Mouse (Mus musculus) Patski (cell line): Measurements from ENCODE around the gene Zmiz1. TPM values are rescaled to one million over a fixed set of nuclear protein-coding genes. Genes with fewer than 3 reads are reported as not detected.

Experiments
- ATAC-seq: fragments of 100-300 bp; one replicate; pipeline ENCODE4 v1.8.0; 2021
- CTCF ChIA-PET: fragments of 350-600 bp; sonication (Branson Sonifier 250); formaldehyde crosslinking; loops from one replicate; lab custom pipeline; 2022; ENCODE audit warnings: inconsistent platforms; lab: Charles Lee
- POLR2A ChIA-PET: fragments of 350-600 bp; sonication (Branson Sonifier 250); formaldehyde crosslinking; loops from one replicate; lab custom pipeline; 2022; ENCODE audit warnings: antibody characterized with exemption, inconsistent platforms; lab: Charles Lee
- DNase-seq: peaks from one replicate; pipeline ENCODE4 v3.0.0-alpha.2; 2011; ENCODE audit warnings: low read depth, low spot score
- H3K27me3 ChIP-seq: fragments of 371-371 bp; one replicate; pipeline ENCODE4 v1.5.1; 2021
- CTCF ChIP-seq: fragments of 100-300 bp; IDR thresholded peaks from one replicate; pipeline ENCODE4 v1.5.1; 2021
- in situ Hi-C: fragments of 300-500 bp; cut with MboI; formaldehyde crosslinking; loops from 3 replicates; pipeline ENCODE4 v1.11.1; 2018; ENCODE audit warnings: low pct_unique_long_range_greater_than_20kb, mixed read lengths
- polyA plus RNA-seq: library from polyadenylated mRNA; unstranded; gene quantifications from one replicate; pipeline ENCODE4 v1.2.3, GENCODE M21; 2021

Zmiz1 gene
- polyA plus RNA-seq, 1 experiment from 2014 or later: 55.2 TPM

GRCm38 (mm10) chr14:25498367-25498766, 39.4 kb downstream of the Zmiz1 start:
- POLR2A ChIA-PET: interaction anchor here (1.2 kb wide), 1 partner anchor 38 kb away, joined by 6 read pairs; no protein-coding TSS in a partner anchor
- no peaks in the 10 kb centered on the region for H3K27me3 ChIP-seq
- in situ Hi-C loops: no loop called here
- no peak for ATAC-seq
- no peak for DNase-seq
- CTCF ChIA-PET: interaction anchor here (0.8 to 1.3 kb wide), 2 partner anchors 25 to 37 kb away, joined by 3 read pairs; no protein-coding TSS in a partner anchor
- no peak for TF ChIP-seq CTCF

GRCm38 (mm10) chr14:25499526-25499925, 40.5 kb downstream of the Zmiz1 start:
- POLR2A ChIA-PET: interaction anchor here (0.7 to 0.9 kb wide), 2 partner anchors 9 to 36 kb away, joined by 3 to 4 read pairs; no protein-coding TSS in a partner anchor
- CTCF ChIA-PET: interaction anchor here (0.8 to 1.3 kb wide), 3 partner anchors 16 to 66 kb away, joined by 3 to 4 read pairs (median 3); no protein-coding TSS in a partner anchor
- H3K27me3 ChIP-seq: no peaks in the 10 kb centered on the region
- TF ChIP-seq CTCF: no peak
- DNase-seq (no peak), ATAC-seq (no peak)
- in situ Hi-C loops: no loop called here

- no peak for TF ChIP-seq CTCF
- CTCF ChIA-PET: no interaction called here
- DNase-seq: no peak
- POLR2A ChIA-PET: interaction anchor here (0.6 kb wide), 1 partner anchor 29 kb away, joined by 5 read pairs; no protein-coding TSS in a partner anchor
- no peaks in the 10 kb centered on the region for H3K27me3 ChIP-seq
- no peak for ATAC-seq
- in situ Hi-C loops: no loop called here
Measured at GRCm38 (mm10) chr14:25500511-25501120, 41.6 kb downstream of the Zmiz1 start.

- ChIA-PET CTCF (interaction anchor here (1.1 kb wide), 1 partner anchor 27 kb away, joined by 3 read pairs; no protein-coding TSS in a partner anchor), POLR2A (no interaction called here)
- ATAC-seq (no peak), DNase-seq (no peak)
- H3K27me3 ChIP-seq: no peaks in the 10 kb centered on the region
- no peak for TF ChIP-seq CTCF
- in situ Hi-C loops: no loop called here
Measured at GRCm38 (mm10) chr14:25501481-25501880, 42.5 kb downstream of the Zmiz1 start.

- ChIA-PET POLR2A (no interaction called here), CTCF (interaction anchor here (0.5 kb wide), 1 partner anchor 1010 kb away, joined by 3 read pairs; no protein-coding TSS in a partner anchor)
- DNase-seq (no peak), ATAC-seq (no peak)
- H3K27me3 ChIP-seq: no peaks in the 10 kb centered on the region
- in situ Hi-C loops: no loop called here
- no peak for TF ChIP-seq CTCF
Measured at GRCm38 (mm10) chr14:25502355-25502754, 43.4 kb downstream of the Zmiz1 start.

GRCm38 (mm10) chr14:25504241-25504640, 45.3 kb downstream of the Zmiz1 start:
- POLR2A ChIA-PET: interaction anchor here (1.1 to 1.5 kb wide), 2 partner anchors 12 to 30 kb away, joined by 3 read pairs; no protein-coding TSS in a partner anchor
- CTCF ChIA-PET: no interaction called here
- H3K27me3 ChIP-seq: no peaks in the 10 kb centered on the region
- DNase-seq (no peak), ATAC-seq (no peak)
- TF ChIP-seq CTCF: no peak
- in situ Hi-C loops: no loop called here

- in situ Hi-C loops: no loop called here
- CTCF ChIA-PET: interaction anchor here (1.0 kb wide), 1 partner anchor 43 kb away, joined by 3 read pairs; no protein-coding TSS in a partner anchor
- no peak for TF ChIP-seq CTCF
- H3K27me3 ChIP-seq: no peaks in the 10 kb centered on the region
- ATAC-seq: peak; percentile 79
- no peak for DNase-seq
- POLR2A ChIA-PET: no interaction called here
Measured at GRCm38 (mm10) chr14:25505201-25505671, 46.3 kb downstream of the Zmiz1 start.

- ATAC-seq: no peak
Measured at GRCm38 (mm10) chr14:25508111-25508756, 49.2 kb downstream of the Zmiz1 start.

GRCm38 (mm10) chr14:25508757-25509139, 49.8 kb downstream of the Zmiz1 start:
- ATAC-seq: no peak
- in situ Hi-C loops: no loop called here
- TF ChIP-seq CTCF: no peak
- ChIA-PET CTCF (no interaction called here), POLR2A (interaction anchor here (1.0 kb wide), 1 partner anchor 9 kb away, joined by 4 read pairs; no protein-coding TSS in a partner anchor)
- no peaks in the 10 kb centered on the region for H3K27me3 ChIP-seq
- no peak for DNase-seq

More at GRCm38 (mm10) chr14:25508111-25508756, 49.2 kb downstream of the Zmiz1 start:
- ChIA-PET POLR2A (interaction anchor here (0.7 to 1.0 kb wide), 2 partner anchors 8 to 39 kb away, joined by 3 to 4 read pairs; no protein-coding TSS in a partner anchor), CTCF (no interaction called here)
- H3K27me3 ChIP-seq: no peaks in the 10 kb centered on the region
- in situ Hi-C loops: no loop called here
- TF ChIP-seq CTCF: no peak
- no peak for DNase-seq

GRCm38 (mm10) chr14:25509450-25510129, 50.6 kb downstream of the Zmiz1 start:
- TF ChIP-seq CTCF: no peak
- ChIA-PET CTCF (no interaction called here), POLR2A (no interaction called here)
- ATAC-seq (no peak), DNase-seq (no peak)
- in situ Hi-C loops: no loop called here
- no peaks in the 10 kb centered on the region for H3K27me3 ChIP-seq
